Mouse (Mus musculus) liver, embryonic 14.5 days (tissue): ENCODE measurements at regions not wholly inside any gene's neighbourhood (a gene's known extent, or its start where the extent isn't known, plus 50 kb on each side); places are given as distances from the start of the nearest gene placed in this dataset.

Experiments
- CTCF ChIP-seq: IDR thresholded peaks from 2 replicates; pipeline ENCODE4 v1.5.1; 2016; ENCODE audit warnings: antibody characterized with exemption, low read depth, control low read depth
- EP300 ChIP-seq: IDR thresholded peaks from 2 replicates; pipeline ENCODE4 v1.6.1; 2016; ENCODE audit warnings: antibody characterized with exemption, low read depth

DNA sequence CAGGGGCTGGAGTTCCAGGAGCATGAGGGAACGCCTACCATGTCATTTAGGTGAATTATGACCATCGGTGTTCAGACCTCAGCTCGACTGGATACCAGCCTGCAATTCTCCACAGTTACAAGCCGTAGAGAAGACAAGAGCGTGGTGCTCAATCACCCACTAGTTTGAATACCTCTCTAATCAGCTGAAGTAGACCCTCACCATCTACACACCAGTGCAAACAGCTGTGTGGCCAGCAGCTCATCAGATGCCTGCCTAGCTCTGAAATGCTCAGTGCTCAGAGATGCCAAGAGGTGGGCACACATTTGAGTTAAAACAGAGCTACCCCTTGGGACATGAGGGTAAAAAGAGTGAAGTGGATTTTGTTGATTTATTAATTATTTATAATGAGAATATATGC is 660.2 kb downstream of the Magi1 start:
- TF ChIP-seq CTCF (no peak), EP300 (no peak)
